Mouse (Mus musculus): ENCODE data around the gene 7530416G11Rik.

The 7530416G11Rik gene

DNA sequence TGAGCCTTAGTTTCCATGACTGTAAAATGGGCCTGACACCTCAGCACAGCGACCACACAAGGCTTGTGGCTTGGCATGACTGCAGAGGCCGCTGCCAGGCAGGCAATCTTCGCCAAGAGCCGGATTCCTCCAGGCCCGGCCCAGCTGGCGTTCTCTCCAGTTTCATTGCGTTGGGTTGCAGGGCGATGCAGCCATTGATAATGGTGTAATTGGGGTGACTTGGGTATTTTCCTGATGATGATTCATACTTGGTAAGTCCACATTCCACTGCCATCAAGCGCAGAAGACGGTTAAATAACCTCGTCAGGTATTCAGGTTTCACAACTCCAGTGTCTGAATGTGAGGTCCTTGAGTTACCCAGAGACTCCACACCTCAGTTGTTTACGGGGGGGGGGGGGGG, 23.7 kb downstream of the 7530416G11Rik start:
- peak; percentile 55 for DNase-seq

DNA sequence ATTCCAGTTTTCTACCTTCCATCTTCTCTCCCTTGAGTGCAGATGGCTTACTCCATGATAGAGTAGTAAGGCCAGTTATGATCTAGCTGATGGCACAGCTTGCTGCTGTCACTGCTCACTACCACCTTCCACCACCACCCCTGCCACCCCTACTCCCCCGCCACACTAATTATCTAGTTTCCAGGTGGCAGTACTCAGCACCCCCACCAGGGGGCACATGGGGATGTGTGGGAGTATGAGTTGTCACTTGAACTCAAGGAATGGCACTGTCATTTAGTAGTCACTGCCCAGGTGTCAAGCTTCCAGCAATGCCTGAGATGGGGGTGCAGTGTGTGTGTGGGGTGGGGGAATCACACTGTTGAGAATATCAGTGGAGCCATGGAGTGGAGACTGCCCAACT, 25.4 kb downstream of the 7530416G11Rik start:
- peak; percentile 80 for DNase-seq

- no peak for DNase-seq
These were observed 28.3 kb downstream of the 7530416G11Rik start for GRCm38 (mm10) chr15:85474697-85475096.

DNA sequence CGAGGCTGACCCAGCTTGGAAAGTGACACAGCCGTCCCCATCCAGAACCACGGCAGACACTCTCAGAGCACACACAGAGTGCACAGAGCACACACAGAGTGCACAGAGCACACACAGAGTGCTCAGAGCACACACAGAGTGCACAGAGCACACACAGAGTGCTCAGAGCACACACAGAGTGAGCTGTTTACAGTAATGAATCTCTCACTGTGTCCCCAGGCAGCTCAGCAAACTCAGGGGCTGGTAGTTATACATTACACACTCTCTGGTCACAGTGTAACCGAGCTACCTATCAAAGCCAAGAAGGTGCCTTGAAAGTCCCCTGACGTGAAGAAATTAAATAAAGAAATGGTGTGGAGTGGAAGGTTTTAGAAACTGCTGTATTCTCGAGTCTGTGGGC, 33.6 kb downstream of the 7530416G11Rik start:
- DNase-seq = no peak

GRCm38 (mm10) chr15:85466456-85467067, 36.5 kb downstream of the 7530416G11Rik start:
- DNase-seq = no peak

- DNase-seq = no peak
These were observed 38.0 kb downstream of the 7530416G11Rik start for GRCm38 (mm10) chr15:85464823-85465565.

DNA sequence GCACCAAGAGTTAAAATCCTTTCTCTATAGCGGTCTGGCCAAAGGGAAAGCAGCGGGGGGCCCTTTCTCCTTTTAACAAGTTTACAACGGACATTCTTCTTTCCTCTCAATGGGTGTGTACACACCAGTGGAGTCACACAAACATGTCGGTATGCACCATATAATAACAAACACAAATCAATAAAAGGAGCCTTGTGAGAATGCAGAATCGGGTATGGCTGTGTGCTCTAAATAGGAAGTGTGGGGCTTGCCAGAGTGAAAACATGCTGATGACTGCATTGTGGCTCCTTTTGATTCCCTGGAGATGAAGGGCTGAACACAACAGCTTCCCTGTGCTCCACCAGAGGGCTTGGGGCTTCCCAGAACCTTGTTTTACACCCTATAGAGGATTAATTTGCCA, 38.8 kb downstream of the 7530416G11Rik start:
- no peak for DNase-seq

DNA sequence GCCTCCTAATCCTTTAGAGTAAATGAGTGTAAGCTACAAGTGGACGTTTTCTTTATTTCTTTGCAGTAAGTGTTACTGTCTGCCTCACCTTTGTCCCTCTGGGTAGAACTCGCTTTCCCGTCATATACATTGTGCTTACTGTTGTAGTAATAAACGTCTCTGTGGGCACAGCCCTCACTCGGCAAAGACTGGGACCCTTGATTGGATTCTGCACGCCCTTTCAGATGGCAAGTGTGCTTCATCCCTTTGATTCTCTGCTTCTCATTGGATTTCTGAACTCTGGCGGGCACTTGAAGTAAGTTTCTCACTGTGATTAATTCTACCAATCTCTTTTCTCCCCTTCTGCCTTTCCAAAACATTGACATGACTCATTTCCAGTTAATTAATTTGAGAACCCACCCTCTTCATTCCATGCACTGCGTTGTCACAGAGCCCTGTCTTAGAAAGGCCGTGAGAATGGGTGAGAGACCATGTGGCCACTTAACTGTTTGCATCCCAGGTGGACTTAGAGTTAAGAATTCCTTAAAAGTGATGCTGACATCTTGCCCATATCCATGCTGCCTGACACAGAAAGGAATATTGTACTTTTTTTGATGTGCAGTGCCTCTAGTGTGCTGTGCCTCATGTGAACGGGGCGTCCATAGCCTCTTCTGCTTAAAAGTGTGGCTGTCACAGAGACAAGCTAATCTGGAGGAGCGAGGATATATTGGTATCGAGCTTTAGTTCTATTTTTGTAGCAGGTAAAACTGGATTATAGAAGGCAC, 39.8 kb downstream of the 7530416G11Rik start:
- no peak for DNase-seq

GRCm38 (mm10) chr15:85462138-85462537, 40.9 kb downstream of the 7530416G11Rik start:
- no peak for DNase-seq

DNA sequence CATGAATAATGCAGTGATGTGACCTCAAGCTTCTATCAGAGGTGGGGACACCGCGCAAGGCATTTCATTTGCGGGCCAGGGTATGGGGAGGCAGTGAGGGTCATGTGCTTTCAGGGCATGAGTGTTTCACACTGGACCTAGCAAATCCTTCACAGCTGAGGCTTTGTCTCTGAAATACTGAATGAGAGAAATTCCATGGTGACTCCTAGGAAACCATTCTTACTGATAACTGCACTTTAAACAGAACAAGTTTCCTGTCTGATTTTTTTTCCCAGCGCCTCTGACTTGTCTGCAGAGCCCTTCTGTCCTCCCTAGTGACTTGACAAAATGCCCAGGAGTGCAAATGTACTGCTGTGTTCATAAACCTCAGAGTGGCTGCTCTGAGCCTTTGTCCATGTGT, 41.5 kb downstream of the 7530416G11Rik start:
- DNase-seq = no peak

DNA sequence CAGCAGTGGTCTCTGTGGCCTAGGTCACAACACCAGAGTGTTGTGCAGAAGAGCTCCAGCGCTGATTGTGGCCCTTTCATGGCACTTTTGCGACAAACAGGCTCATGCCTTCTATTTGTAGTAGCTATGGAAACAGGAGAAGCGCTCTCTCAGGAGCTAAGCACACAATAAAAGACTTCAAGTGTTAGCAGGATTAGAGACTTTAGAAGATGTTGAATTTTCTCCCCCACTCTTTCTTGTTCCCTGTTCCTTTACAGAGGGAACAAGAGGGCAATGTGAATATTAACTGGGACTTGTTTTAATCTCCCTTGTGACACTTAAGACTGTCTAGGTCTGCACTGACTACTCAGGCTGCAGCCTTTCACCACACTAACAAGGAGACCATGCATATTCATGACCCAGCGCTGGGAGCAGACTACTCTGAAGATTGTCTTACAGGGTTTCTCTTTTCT, 44.4 kb downstream of the 7530416G11Rik start:
- DNase-seq = peak; percentile 60

- DNase-seq = no peak
These were observed 45.2 kb downstream of the 7530416G11Rik start for GRCm38 (mm10) chr15:85457838-85458237.

DNA sequence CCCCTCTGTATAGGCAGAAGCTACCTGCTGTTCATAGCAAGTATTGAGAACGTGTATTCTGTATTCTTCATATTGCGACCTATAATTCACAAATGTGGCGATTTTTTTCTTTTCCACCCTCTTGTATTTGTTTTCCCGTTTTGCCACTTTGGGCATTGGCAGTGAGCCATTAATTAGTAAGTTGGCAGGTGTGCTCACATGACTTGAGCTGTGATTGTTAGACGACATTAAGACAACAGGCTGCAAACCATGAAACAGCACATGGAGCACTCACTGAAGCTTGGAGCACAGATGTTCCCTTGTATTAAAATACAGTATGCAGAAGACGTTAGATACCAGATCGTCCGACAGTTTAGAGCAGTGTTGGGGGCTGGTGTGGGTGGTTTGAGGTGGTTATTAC, 46.1 kb downstream of the 7530416G11Rik start:
- peak; percentile 41 for DNase-seq

DNA sequence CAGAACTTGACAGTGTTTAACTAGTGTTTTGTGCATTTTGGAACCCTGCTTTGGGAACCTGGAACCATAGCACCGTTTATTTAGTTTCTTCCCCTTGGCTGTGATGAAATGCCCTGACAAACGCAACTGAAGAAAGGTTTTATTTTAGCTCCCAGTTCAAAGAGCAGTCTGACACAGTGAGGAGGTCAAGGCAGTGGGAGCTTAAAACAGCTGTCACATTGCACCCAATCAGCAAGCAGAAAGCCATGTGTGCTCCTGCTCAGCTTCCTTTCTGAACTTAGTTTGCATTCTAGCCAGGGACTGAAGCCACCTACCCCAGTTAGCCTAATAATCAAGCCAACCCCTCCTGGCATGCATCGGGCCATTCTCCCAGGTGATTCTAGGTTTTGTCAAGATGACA, 56.4 kb downstream of the 7530416G11Rik start:
- DNase-seq = no peak
